Mouse (Mus musculus): ENCODE data around the gene Cacnb1. TPM values are rescaled to one million over a fixed set of nuclear protein-coding genes. Genes with fewer than 3 reads are reported as not detected.

Gene Cacnb1
- total RNA-seq (2023), result 22.1 TPM

GRCm38 (mm10) chr11:98022555-98023371 lies at the start of gene Cacnb1:
Gene Cacnb1, minus strand, starts transcription at chr11:98023034.

DNA sequence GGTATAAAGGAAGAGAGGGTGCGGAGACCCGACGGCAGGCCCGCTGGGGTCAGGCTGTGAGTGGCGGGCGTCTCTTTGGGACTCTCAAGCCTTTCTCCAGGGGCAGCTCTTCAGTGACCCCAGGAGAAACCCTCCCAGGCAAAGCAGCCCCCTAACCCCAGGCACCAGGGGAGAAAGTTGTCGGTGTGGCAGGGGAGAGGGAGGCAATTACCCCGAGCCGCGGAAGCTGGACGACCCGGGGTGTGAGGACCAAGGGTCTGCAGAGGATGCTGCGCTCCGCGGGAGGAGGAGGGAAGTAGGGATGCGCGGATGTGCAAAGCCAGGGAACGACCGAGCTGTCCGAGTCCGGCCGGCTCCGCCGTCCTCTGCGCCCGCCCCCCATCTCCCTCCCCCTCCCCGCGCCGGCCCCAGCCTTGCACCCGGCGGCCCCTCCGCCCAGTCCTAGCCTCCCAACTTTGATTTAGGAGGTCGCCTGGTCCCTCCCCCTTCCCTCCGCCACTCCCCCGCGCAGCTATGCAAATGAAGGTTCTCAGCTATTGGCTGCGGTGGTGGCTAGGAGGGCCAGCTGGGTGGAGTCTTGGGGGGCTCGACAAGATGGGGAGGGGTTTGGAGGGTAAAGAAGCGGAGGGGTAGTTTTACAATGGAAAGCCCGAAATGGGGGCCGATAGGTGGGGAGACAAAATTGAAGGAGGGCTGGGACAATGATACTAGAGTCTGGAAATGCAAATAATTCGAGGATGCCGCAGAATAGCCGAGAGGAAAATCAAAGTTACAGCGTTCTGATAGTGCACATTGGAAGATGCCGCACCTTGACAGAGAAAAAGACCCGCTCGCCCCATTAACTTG lies 30.4 kb upstream of the Cacnb1 start, which contains the start of gene Stac2:
TSS of gene Stac2 (minus strand) at position 474 of the 846 bp plus-strand sequence.

DNA sequence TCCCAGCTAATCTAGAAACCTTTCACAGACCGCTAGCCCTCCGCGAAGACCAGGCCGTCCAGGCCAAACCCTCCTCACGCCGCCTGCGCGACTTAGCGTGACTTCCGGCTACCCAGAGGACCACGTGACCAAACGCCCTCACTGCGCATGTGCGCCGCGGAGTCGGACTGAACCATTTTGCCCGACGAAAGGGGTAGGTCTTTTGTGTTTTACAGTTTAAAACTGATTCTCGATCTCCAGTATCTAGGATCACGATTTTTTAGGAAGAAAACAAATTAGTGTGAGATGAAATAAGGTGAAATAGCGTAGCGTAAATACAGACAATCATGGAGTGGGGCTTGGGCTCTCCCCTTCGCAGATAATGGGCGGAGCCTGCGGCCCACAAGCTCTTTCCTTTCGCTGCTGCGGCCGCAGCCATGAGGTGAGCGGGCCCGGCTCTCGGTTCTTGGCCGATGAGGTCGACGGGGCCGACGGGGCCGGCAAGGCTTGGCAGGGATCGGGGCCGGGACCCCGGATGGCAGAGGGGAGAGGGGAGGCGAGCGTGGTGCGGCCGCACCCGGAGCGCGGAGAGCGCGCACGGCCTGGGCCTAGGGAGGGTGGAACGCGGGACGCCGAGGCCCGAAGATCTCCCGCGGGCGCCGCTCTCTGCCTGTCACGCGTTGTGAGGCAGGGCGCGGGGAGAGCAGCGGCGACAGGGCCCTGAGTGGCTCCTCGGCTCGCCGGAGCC lies 3.9 kb upstream of the Cacnb1 start, which contains the start of gene Rpl19:
TSS of gene Rpl19 (plus strand) at position 141 of the 727 bp plus-strand sequence.

DNA sequence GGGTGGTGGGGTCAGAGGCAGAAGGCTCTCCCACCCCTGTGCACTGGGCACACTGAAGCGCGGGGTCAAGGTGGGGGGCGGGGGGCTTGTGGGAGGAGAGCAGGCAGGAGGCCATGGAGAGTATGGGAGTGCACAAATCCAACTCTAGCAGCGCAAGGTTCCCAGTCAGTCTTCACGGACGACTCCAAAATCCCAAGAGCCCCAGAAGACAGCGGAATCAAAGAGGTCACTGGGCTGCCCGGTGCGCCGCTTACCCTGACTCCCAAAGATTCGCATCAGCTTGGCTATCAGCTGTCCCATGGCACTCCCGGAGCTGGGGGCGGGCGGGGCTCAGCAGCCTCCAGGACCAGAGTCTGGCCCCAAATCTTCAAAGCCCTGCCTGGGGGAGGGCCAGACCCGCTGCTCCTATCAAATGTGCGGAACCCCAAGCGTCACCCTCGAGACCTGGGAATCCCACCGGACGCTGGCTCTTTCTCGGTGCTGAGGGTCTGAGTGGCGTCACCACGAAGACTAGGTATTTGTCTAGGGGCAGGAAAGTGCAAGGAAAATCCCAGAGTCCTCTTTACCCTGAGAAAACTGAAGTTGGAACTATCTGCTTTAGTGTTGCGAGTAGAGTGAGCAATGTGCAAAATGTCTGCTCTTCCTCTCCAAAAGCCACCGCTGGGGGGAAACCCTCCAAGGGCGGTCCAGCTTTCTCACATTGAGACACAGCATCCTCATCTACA lies 27.1 kb downstream of the Cacnb1 start, which contains the start of gene Arl5c:
TSS of gene Arl5c (minus strand) at position 618 of the 725 bp plus-strand sequence.

DNA sequence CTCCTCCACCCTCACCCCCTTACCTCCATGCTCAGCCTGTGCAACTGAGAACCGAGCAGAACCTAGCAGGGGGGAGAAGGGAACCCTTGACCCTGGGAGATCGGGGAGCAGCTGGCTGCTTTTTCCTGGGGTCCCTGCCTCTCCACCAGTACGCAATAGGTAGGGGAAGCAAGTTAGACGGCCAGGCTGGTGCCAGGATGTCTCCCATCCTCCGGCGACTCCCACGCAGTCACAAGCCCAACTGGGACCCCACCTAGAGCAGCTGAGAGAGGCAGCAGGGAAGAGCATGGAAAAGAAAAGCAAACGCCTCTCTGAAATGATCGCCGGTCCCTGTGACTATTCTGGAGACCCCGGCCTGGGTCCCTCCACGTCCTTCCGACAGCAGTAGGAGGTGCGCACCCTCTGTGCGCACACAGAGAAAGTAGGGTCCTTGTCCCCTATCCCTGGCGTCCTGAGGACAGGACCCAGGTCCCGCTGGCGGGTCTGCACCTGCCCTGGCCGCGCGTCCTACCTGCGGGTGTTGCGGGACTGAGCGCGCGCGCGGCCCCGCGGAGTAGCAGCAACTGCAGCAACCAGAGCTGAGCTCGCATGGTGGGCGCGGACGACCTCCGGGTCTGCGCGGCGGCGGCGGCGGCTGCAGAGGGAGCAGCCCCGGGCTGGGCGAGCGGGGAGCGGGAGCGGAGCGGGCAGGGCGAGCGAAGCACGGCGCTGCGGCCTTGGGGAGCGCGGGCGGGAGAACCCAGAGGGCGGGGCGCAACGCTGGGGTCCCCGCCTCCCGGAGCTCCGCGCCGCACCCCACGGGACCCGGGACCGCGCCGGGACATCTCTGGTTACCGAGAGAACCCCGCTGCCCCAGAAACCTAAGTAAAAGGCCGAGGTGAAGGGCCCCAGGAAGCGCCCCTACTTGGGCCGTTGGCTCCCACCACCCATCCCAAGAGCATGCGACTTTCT lies 36.8 kb downstream of the Cacnb1 start, which contains the start of gene Plxdc1:
TSS of gene Plxdc1 (minus strand) at position 718 of the 951 bp plus-strand sequence.

Other genes with a start within 250 kb of the Cacnb1 start
- not detected for gene 1700001P01Rik, start 247.1 kb downstream of the Cacnb1 start, total RNA-seq (2023)
- gene Rpl23, start 240.6 kb downstream of the Cacnb1 start, total RNA-seq (2023), result 2,418 TPM
- 117 TPM for gene Lasp1, start 224.0 kb downstream of the Cacnb1 start, total RNA-seq (2023)
- 0.85 TPM for gene B230217C12Rik, start 182.3 kb downstream of the Cacnb1 start, total RNA-seq (2023)
- 0.73 TPM for gene Fbxo47, start 138.9 kb downstream of the Cacnb1 start, total RNA-seq (2023)
- 1.1 TPM for gene Plxdc1, start 36.6 kb downstream of the Cacnb1 start, total RNA-seq (2023)
- 59.7 TPM for gene Arl5c, start 26.9 kb downstream of the Cacnb1 start, total RNA-seq (2023)
- gene Rpl19, start 3.7 kb upstream of the Cacnb1 start, total RNA-seq (2023), result 2,794 TPM
- 2.3 TPM for gene Stac2, start 30.4 kb upstream of the Cacnb1 start, total RNA-seq (2023)
- gene Fbxl20, start 127.4 kb upstream of the Cacnb1 start, total RNA-seq (2023), result 45.3 TPM
- 70.4 TPM for gene Med1, start 170.3 kb upstream of the Cacnb1 start, total RNA-seq (2023)
- 103 TPM for gene Cdk12, start 180.0 kb upstream of the Cacnb1 start, total RNA-seq (2023)